Mouse (Mus musculus) midbrain, embryonic 14.5 days (tissue): ENCODE data around the gene Fam189b. TPM values are rescaled to one million over a fixed set of nuclear protein-coding genes. Genes with fewer than 3 reads are reported as not detected.
"Not testable (repeated sequence)": the region's sequence is repeated elsewhere in the genome, so short reads cannot be mapped to it uniquely, and the experiment has no call there.

Experiments used
- ATAC-seq: fragments of 200-750 bp; cut with Nextera tagmentation; 2 replicates; pipeline ENCODE4 v1.8.0; 2017; ENCODE audit warnings: moderate number of reproducible peaks, moderate library complexity; ENCODE audit not compliant: low FRiP score, low TSS enrichment
- DNase-seq: peaks from one replicate; pipeline ENCODE4 v3.0.0-alpha.2; 2015
- H3K27ac ChIP-seq: fragments of 300-500 bp; sonication (generic); replicated peaks from 2 replicates; pipeline ENCODE4 v1.5.1; 2014; ENCODE audit warnings: mild to moderate bottlenecking, low read depth, low read length, moderate library complexity
- H3K27me3 ChIP-seq: fragments of 300-500 bp; sonication (generic); 2 replicates; pipeline ENCODE4 v1.6.1; 2014; ENCODE audit warnings: low read length, control low read depth, mixed read lengths; ENCODE audit not compliant: control insufficient read depth, insufficient read depth
- H3K36me3 ChIP-seq: fragments of 300-500 bp; sonication (generic); 2 replicates; pipeline ENCODE4 v1.6.1; 2014; ENCODE audit warnings: low read length, control low read depth; ENCODE audit not compliant: control insufficient read depth, insufficient read depth
- H3K4me1 ChIP-seq: fragments of 300-500 bp; sonication (generic); 2 replicates; pipeline ENCODE4 v1.6.1; 2014; ENCODE audit warnings: mild to moderate bottlenecking, antibody characterized with exemption, low read length, control low read depth; ENCODE audit not compliant: control insufficient read depth, insufficient read depth
- H3K4me2 ChIP-seq: fragments of 300-500 bp; sonication (generic); 2 replicates; pipeline ENCODE4 v1.6.1; 2014; ENCODE audit warnings: mild to moderate bottlenecking, low read length, moderate library complexity
- H3K4me3 ChIP-seq: fragments of 300-500 bp; sonication (generic); replicated peaks from 2 replicates; pipeline ENCODE4 v1.5.1; 2014; ENCODE audit warnings: low read depth, low read length
- H3K9ac ChIP-seq: fragments of 300-500 bp; sonication (generic); replicated peaks from 2 replicates; pipeline ENCODE4 v1.6.1; 2014; ENCODE audit warnings: mild to moderate bottlenecking, low read length, moderate library complexity
- H3K9me3 ChIP-seq: fragments of 300-500 bp; sonication (generic); 2 replicates; pipeline ENCODE4 v1.6.1; 2016; ENCODE audit warnings: low read length, control low read depth, mixed read lengths; ENCODE audit not compliant: control insufficient read depth
- WGBS: fragments of 180-500 bp; shearing (Covaris S2); extraction: QIAGEN DNeasy Blood & Tissue Kit; methylation state at CpG from one replicate; pipeline ENCODE4 v1.1.7; 2014; 5-methylcytosine and 5-hydroxymethylcytosine counted together
- polyA plus RNA-seq: library from polyadenylated mRNA; unstranded; fragments of >200 nt; fragmentation: Nextera tagmentation; extraction: Ambion mirVana; gene quantifications from 2 replicates; pipeline ENCODE4 v1.2.1, GENCODE M21; 2014

Fam189b gene
- polyA plus RNA-seq, 1 experiment from 2014 or later = 25.3 TPM

DNA sequence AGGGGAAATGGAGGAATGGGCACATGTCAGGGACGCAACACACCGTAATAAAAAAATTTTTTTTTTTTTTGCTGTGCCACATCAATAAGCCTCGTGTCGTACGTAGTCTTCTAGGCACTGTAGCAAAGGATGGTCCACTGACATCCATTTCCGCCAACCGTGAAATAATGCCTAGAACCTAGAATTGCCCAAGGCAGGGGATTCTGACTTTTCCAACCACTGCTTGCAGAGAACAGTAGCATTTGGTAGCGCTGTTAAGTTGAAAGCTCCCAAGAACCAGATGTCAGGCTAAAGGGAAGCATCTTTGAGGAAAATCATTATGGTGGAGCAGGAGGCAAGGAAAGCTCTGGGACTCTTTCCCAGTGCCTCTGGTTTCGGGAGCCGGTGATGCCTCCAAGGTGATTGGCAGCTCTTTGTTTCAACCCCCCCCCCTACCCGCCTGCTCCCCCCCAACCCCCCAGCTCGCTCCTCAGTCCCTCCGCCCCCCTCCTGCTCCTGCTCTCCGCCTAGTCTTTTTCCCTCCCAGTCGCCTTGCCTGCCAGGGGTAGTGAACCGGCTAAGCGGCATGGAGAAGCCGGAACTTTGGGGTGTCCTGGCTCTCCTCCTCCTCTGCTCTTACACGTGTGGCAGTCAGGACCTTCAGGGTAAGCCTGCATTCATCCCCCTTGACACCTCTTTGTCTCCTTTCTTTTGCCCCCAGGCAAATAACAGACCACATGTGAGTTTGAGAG lies 31.9 kb downstream of the Fam189b start, which contains the start of gene Thbs3:
Gene Thbs3, plus strand, starts transcription at position 500 of the 731 bp plus-strand sequence.
- no peaks in the 10 kb centered on the region for H3K9me3 ChIP-seq
- H3K4me2 ChIP-seq = peak within 1 kb of the TSS; percentile 83
- H3K4me1 ChIP-seq = peaks cover 30% of the 10 kb centered on the region
- ATAC-seq (peak; percentile 9; the same call in 1 of the 2 replicates), DNase-seq (peak; percentile 81)
- peak within 1 kb of the TSS; percentile 98 for H3K27ac ChIP-seq
- H3K9ac ChIP-seq = peak within 1 kb of the TSS; percentile 73
- peaks cover 14% of the 10 kb centered on the region for H3K36me3 ChIP-seq
- no peaks in the 10 kb centered on the region for H3K27me3 ChIP-seq
- under 1% methylated on average over 17 of the region's 19 CpGs for WGBS
- peak within 1 kb of the TSS; percentile 70 for H3K4me3 ChIP-seq

DNA sequence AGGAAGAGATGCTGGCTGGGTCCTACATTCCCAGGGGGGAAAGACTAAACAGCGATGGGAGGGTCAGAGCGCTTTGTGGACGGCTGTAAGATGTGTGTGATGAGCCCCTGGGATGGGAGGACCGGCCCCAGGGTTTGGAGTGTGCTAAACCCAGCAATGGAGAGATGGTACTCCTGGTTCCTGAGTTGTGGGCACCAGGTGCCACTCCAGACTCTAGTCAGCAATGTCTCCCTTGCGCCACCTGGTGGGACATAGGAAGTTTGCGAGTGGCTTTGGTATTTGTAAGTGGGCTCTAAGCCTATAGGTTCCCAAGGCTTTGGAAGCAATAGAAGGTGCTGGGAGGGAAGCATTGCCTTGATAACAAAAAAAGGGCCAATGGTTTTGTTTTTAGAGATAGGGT lies 32.9 kb downstream of the Fam189b start:
- H3K4me2 ChIP-seq = peak overlapping the region; percentile 83
- ATAC-seq (peak; percentile 32), DNase-seq (peak; percentile 96)
- H3K9me3 ChIP-seq = no peaks in the 10 kb centered on the region
- peaks cover 30% of the 10 kb centered on the region for H3K4me1 ChIP-seq
- peaks cover 5% of the 10 kb centered on the region; the same call in 1 of the 2 replicates for H3K36me3 ChIP-seq
- H3K27ac ChIP-seq = peak overlapping the region; percentile 98
- H3K4me3 ChIP-seq = peak overlapping the region; percentile 70
- 1% methylated on average over 6 of the region's 6 CpGs for WGBS
- H3K9ac ChIP-seq = peak overlapping the region; percentile 73
- H3K27me3 ChIP-seq = no peaks in the 10 kb centered on the region

DNA sequence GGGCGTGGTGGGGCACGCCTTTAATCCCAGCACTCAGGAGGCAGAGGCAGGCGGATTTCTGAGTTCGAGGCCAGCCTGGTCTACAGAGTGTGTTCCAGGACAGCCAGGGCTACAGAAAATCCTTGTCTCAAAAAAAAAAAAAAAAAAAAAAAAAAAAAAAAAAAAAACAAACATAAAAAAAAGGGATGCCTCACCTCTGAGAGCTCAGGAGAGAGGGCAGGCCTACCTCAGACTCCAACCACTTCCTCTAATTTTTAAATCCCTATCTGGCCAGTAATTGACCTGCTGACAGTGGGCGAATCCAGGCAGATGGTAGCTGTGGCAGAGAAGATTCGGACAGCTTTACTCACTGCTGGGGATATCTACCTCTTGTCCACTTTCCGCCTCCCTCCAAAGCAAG lies 33.5 kb downstream of the Fam189b start:
- H3K27me3 ChIP-seq, H3K27ac ChIP-seq, H3K4me3 ChIP-seq, DNase-seq, ATAC-seq, H3K36me3 ChIP-seq, H3K9ac ChIP-seq, H3K9me3 ChIP-seq: not testable (repeated sequence)
- Histone ChIP-seq H3K4me1 (peaks cover 30% of the 10 kb centered on the region), H3K4me2 (peak overlapping the region; percentile 83; the same call in 1 of the 2 replicates)
- 74% methylated on average over 7 of the region's 7 CpGs for WGBS

DNA sequence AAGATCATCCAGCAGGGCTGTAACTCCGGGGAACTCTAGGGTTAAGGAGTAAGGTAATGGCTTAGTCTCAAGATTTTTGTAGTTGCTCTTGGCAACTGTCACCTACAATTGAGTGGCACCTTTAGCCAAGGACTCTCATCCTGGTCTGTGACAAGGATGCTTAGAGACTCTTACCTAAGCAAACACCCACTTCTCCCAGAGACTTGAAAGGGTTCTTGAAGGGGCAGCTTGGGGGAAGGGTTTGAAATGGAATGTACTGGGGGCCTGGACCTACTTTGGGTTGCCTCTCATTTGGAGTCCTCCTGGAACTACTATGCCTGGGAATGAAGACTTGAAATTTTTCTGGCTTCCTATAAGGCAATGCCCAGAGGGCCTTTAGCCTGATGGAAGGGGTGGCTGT lies 35.3 kb downstream of the Fam189b start:
- Histone ChIP-seq H3K9ac (no peak overlapping the region), H3K9me3 (no peaks in the 10 kb centered on the region), H3K27me3 (no peaks in the 10 kb centered on the region), H3K4me1 (peaks cover 21% of the 10 kb centered on the region), H3K4me2 (no peak overlapping the region), H3K36me3 (peaks cover 13% of the 10 kb centered on the region), H3K27ac (0 out of 2 replicates have a peak overlapping the region, but pooled peaks have one; percentile 13), H3K4me3 (no peak overlapping the region)
- DNase-seq (no peak), ATAC-seq (no peak)
- WGBS = 67% methylated on average over 1 of the region's 1 CpGs

DNA sequence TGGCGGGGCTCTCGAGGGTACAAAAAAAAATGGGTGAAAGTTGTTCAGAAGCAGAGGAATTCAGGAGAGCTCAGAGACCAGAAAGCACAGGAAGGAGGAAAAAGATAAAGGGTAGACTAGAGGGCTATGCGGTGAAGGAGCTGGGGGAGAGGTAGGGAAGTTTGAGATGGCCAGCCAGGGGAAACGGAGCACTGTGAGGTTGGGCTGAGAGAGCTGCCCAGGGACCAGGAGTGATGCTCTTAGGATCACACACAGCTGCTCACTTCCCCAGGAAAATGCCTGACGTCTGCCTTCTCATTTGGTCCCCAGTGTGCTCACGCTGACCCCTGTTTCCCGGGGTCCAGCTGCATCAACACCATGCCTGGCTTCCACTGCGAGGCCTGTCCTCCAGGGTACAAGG lies 36.6 kb downstream of the Fam189b start:
- Histone ChIP-seq H3K4me1 (peaks cover 28% of the 10 kb centered on the region), H3K9ac (no peak overlapping the region)
- WGBS = 51% methylated on average over 8 of the region's 8 CpGs

DNA sequence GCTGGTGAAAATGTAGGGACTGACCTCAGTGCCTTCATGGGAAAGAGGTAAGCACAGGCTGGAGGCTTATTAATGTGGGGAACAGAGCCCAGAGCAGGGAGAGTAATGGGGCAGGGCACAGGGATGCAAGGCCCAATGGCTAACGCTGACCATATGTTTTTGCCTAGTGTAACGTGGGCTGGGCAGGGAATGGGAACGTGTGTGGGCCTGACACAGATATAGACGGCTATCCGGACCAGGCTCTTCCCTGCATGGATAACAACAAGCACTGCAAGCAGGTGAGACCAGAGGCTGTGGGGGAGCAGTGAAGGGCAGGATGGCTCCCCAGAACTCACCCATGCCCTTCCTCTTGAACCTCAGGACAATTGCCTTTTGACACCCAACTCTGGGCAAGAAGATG lies 38.2 kb downstream of the Fam189b start:
- ATAC-seq = no peak
- 62% methylated on average over 5 of the region's 5 CpGs for WGBS
- Histone ChIP-seq H3K9me3 (no peaks in the 10 kb centered on the region), H3K27me3 (no peaks in the 10 kb centered on the region), H3K9ac (no peak overlapping the region), H3K27ac (no peak overlapping the region), H3K36me3 (peaks cover 20% of the 10 kb centered on the region), H3K4me1 (peaks cover 28% of the 10 kb centered on the region), H3K4me2 (no peak overlapping the region), H3K4me3 (no peak overlapping the region)
- no peak for DNase-seq

More for the DNA sequence above, 36.6 kb downstream of the Fam189b start:
- Histone ChIP-seq H3K4me3 (no peak overlapping the region), H3K4me2 (no peak overlapping the region), H3K27ac (no peak overlapping the region), H3K36me3 (peaks cover 20% of the 10 kb centered on the region), H3K9me3 (no peaks in the 10 kb centered on the region), H3K27me3 (no peaks in the 10 kb centered on the region)
- ATAC-seq (no peak), DNase-seq (no peak)

DNA sequence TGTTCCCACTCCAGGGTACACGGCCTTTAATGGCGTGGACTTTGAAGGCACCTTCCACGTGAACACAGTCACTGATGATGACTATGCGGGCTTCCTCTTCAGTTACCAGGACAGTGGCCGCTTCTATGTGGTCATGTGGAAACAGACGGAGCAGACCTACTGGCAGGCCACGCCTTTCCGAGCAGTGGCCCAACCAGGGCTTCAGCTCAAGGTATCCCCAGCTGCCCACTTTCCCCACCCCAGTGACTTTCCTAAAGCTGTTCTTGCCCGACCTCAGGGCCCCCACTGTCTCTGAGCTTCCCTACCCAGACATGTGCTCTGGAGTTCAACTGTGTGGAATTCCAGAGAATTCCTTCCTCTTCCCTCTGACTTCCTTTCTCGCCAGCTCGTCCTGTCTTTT lies 41.9 kb downstream of the Fam189b start:
- peak overlapping the region; percentile 93 for H3K27ac ChIP-seq
- H3K9me3 ChIP-seq = no peaks in the 10 kb centered on the region
- peaks cover 44% of the 10 kb centered on the region for H3K4me1 ChIP-seq
- H3K27me3 ChIP-seq = no peaks in the 10 kb centered on the region
- H3K4me2 ChIP-seq = peak overlapping the region; percentile 66
- peak overlapping the region; percentile 69 for H3K9ac ChIP-seq
- 17% methylated on average over 11 of the region's 11 CpGs for WGBS
- DNase-seq (peak; percentile 46), ATAC-seq (no peak)
- peak overlapping the region; percentile 47 for H3K4me3 ChIP-seq
- peaks cover 15% of the 10 kb centered on the region for H3K36me3 ChIP-seq

DNA sequence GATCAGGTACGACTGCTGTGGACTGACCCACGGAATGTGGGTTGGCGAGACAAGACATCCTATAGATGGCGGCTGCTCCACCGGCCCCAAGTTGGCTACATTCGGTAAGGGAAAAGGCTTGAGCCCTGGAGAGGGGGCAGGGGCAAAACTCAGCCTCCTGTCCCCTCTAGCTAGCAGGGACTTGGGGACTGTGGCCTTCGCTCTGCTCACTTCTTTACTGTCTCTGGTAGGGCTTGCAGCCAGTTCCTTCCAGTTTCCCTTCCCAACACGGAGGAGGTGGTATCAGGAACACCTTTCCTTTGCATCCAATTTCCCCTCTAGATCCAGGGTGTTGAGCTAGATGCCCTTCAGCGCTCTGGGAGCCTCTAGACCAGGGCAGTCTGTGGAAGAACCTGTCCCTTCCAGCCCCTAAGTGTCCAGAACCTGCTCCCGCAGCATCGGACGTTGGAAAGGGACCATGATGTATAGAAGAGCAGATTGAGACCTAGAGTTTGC lies 42.4 kb downstream of the Fam189b start:
- ATAC-seq = no peak
- 6% methylated on average over 12 of the region's 12 CpGs for WGBS
- Histone ChIP-seq H3K9me3 (no peaks in the 10 kb centered on the region), H3K27ac (peak overlapping the region; percentile 93), H3K4me1 (peaks cover 44% of the 10 kb centered on the region), H3K27me3 (no peaks in the 10 kb centered on the region), H3K9ac (peak overlapping the region; percentile 69), H3K36me3 (peaks cover 15% of the 10 kb centered on the region), H3K4me3 (peak overlapping the region; percentile 47), H3K4me2 (peak overlapping the region; percentile 66)
- peak; percentile 17 for DNase-seq

DNA sequence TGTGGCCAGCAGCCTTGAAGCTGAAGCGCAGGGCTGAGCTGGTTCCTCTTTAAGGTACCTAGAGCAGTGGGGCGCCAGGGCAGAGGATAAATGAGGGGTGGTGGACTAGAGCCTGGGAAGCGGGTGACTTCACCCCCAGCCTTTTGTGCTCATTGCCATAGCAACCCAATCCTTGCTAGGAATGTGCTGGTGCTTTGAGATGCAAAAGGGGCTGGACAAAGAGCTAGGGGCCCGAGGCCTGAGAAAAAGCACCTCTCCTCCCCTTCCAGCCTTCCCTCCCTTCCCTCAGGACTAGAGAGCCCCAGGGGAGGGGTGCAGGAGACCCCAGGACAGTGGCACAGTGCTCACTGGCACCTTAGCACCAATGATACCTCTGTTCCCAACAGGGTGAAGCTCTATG lies 43.0 kb downstream of the Fam189b start:
- H3K27ac ChIP-seq = peak overlapping the region; percentile 93
- peak overlapping the region; percentile 69 for H3K9ac ChIP-seq

More for the DNA sequence above, 43.0 kb downstream of the Fam189b start:
- Histone ChIP-seq H3K4me2 (peak overlapping the region; percentile 66), H3K4me1 (peaks cover 44% of the 10 kb centered on the region), H3K36me3 (peaks cover 15% of the 10 kb centered on the region), H3K4me3 (peak overlapping the region; percentile 47), H3K9me3 (no peaks in the 10 kb centered on the region), H3K27me3 (no peaks in the 10 kb centered on the region)
- ATAC-seq (peak; percentile 75), DNase-seq (peak; percentile 87)
- WGBS = 3% methylated on average over 4 of the region's 4 CpGs
